Mouse (Mus musculus): ENCODE results near the gene Prkn. TPM values are rescaled to one million over a fixed set of nuclear protein-coding genes. Genes with fewer than 3 reads are reported as not detected.
A peak's percentile ranks its signal among the peaks of the same experiment; 100 is the strongest.

Prkn gene
- total and polyA plus RNA-seq, 2 experiments from 2014 or later, result 9.0 to 9.4 TPM

GRCm38 (mm10) chr17:11565681-11566080 is 725.5 kb downstream of the Prkn start:
- TF ChIP-seq CTCF (IDR thresholded peaks at IDR 0.05), result no peak
- 91% methylated on average over 6 of the region's 6 CpGs for WGBS
- no peaks in the 10 kb centered on the region for H3K9me3 ChIP-seq (ENCODE audit: low read length)
- H3K4me3 ChIP-seq (ENCODE audit: low read depth, low read length), result no peak overlapping the region
- H3K36me3 ChIP-seq (ENCODE audit: insufficient read depth, low read length), result no peaks in the 10 kb centered on the region
- no peak overlapping the region for H3K27ac ChIP-seq (ENCODE audit: low read depth, low read length)
- ATAC-seq (ENCODE audit: low FRiP score) (no peak), DNase-seq (ENCODE audit: low spot score) (no peak)
- no peaks in the 10 kb centered on the region for H3K4me1 ChIP-seq (ENCODE audit: insufficient read depth, low read length)
- H3K27me3 ChIP-seq (ENCODE audit: insufficient read depth, low read length), result no peaks in the 10 kb centered on the region
- no peak overlapping the region for H3K9ac ChIP-seq (replicated peaks; ENCODE audit: low read length, poor library complexity, severe bottlenecking)
- H3K4me2 ChIP-seq (ENCODE audit: low read depth, low read length, poor library complexity, severe bottlenecking), result no peak overlapping the region

DNA sequence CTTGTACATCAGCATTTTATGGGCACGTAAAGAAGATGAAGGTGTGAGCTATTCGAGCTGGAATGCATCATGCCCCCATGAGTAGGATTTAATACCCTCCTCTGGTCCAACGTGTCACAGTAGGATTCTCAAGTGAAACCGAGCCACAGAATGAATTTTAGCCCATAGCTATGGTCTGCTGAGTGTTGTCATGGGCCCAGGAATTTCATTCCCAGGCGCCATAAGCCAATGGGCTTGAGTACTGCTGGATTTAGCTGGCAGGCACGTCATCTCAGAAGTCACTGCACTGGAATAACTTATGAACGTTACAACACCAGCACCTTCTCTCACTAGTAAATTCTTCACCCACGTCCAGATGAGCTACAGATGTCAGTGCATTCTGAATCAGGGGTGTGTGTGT is 730.2 kb downstream of the Prkn start:
- no peak for TF ChIP-seq CTCF (IDR thresholded peaks at IDR 0.05)
- Histone ChIP-seq H3K4me2 (ENCODE audit: low read depth, low read length, poor library complexity, severe bottlenecking) (no peak overlapping the region), H3K4me3 (ENCODE audit: low read depth, low read length) (no peak overlapping the region), H3K4me1 (ENCODE audit: insufficient read depth, low read length) (no peaks in the 10 kb centered on the region), H3K27me3 (ENCODE audit: insufficient read depth, low read length) (no peaks in the 10 kb centered on the region), H3K9me3 (ENCODE audit: low read length) (no peaks in the 10 kb centered on the region), H3K36me3 (ENCODE audit: insufficient read depth, low read length) (no peaks in the 10 kb centered on the region), H3K9ac (replicated peaks; ENCODE audit: low read length, poor library complexity, severe bottlenecking) (no peak overlapping the region), H3K27ac (ENCODE audit: low read depth, low read length) (no peak overlapping the region)
- 51% methylated on average over 8 of the region's 8 CpGs for WGBS
- no peak for DNase-seq (ENCODE audit: low spot score)
- no peak for ATAC-seq (ENCODE audit: low FRiP score)

- no peak overlapping the region for H3K27ac ChIP-seq (ENCODE audit: low read depth, low read length)
- no peaks in the 10 kb centered on the region for H3K27me3 ChIP-seq (ENCODE audit: insufficient read depth, low read length)
- no peaks in the 10 kb centered on the region for H3K36me3 ChIP-seq (ENCODE audit: insufficient read depth, low read length)
- 87% methylated on average over 9 of the region's 9 CpGs for WGBS
- no peaks in the 10 kb centered on the region for H3K4me1 ChIP-seq (ENCODE audit: insufficient read depth, low read length)
- no peak overlapping the region for H3K4me2 ChIP-seq (ENCODE audit: low read depth, low read length, poor library complexity, severe bottlenecking)
- no peak overlapping the region for H3K4me3 ChIP-seq (ENCODE audit: low read depth, low read length)
- no peak overlapping the region for H3K9ac ChIP-seq (replicated peaks; ENCODE audit: low read length, poor library complexity, severe bottlenecking)
- ATAC-seq (ENCODE audit: low FRiP score) (no peak), DNase-seq (ENCODE audit: low spot score) (no peak)
- TF ChIP-seq CTCF (IDR thresholded peaks at IDR 0.05), result no peak
- H3K9me3 ChIP-seq (ENCODE audit: low read length), result no peaks in the 10 kb centered on the region
Observed at GRCm38 (mm10) chr17:11573666-11574065, 733.5 kb downstream of the Prkn start.

DNA sequence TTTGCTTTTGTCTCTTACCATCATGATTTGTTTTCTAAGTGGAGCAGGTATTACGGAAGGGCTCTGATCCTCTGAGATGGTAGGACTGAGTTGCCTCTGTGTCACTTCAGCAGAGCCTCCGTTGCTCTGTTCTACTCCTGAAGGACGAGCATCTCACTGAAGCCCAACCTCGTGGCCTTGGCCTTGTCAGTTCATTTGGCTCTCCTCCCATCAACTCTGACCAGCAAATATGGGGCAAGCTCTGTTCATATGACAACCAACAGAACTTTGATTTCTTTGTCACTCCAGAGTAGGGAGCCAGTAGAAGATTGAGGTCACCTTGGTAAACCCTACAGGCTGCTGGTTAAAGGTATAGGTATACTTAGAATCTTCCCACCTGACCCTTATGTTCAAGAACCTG is 745.3 kb downstream of the Prkn start:
- no peak overlapping the region for H3K9ac ChIP-seq (replicated peaks; ENCODE audit: low read length, poor library complexity, severe bottlenecking)
- H3K4me2 ChIP-seq (ENCODE audit: low read depth, low read length, poor library complexity, severe bottlenecking), result no peak overlapping the region
- H3K27me3 ChIP-seq (ENCODE audit: insufficient read depth, low read length), result no peaks in the 10 kb centered on the region
- H3K4me3 ChIP-seq (ENCODE audit: low read depth, low read length), result no peak overlapping the region
- no peak overlapping the region for H3K27ac ChIP-seq (ENCODE audit: low read depth, low read length)
- 94% methylated on average over 4 of the region's 4 CpGs for WGBS
- H3K36me3 ChIP-seq (ENCODE audit: insufficient read depth, low read length), result no peaks in the 10 kb centered on the region
- TF ChIP-seq CTCF (IDR thresholded peaks at IDR 0.05), result no peak
- DNase-seq (ENCODE audit: low spot score) (no peak), ATAC-seq (ENCODE audit: low FRiP score) (no peak)
- H3K4me1 ChIP-seq (ENCODE audit: insufficient read depth, low read length), result no peaks in the 10 kb centered on the region
- H3K9me3 ChIP-seq (ENCODE audit: low read length), result no peaks in the 10 kb centered on the region

- Histone ChIP-seq H3K36me3 (ENCODE audit: insufficient read depth, low read length) (no peaks in the 10 kb centered on the region), H3K9ac (replicated peaks; ENCODE audit: low read length, poor library complexity, severe bottlenecking) (no peak overlapping the region), H3K4me2 (ENCODE audit: low read depth, low read length, poor library complexity, severe bottlenecking) (no peak overlapping the region), H3K9me3 (ENCODE audit: low read length) (no peaks in the 10 kb centered on the region), H3K4me3 (ENCODE audit: low read depth, low read length) (no peak overlapping the region), H3K27me3 (ENCODE audit: insufficient read depth, low read length) (no peaks in the 10 kb centered on the region), H3K27ac (ENCODE audit: low read depth, low read length) (no peak overlapping the region), H3K4me1 (ENCODE audit: insufficient read depth, low read length) (no peaks in the 10 kb centered on the region)
- ATAC-seq (ENCODE audit: low FRiP score), result no peak
- WGBS, result 88% methylated on average over 5 of the region's 5 CpGs
- no peak for DNase-seq (ENCODE audit: low spot score)
- no peak for TF ChIP-seq CTCF (IDR thresholded peaks at IDR 0.05)
Observed at GRCm38 (mm10) chr17:11607931-11608330, 767.7 kb downstream of the Prkn start.

GRCm38 (mm10) chr17:11611459-11611858 is 771.3 kb downstream of the Prkn start:
- no peak overlapping the region for H3K9ac ChIP-seq (replicated peaks; ENCODE audit: low read length, poor library complexity, severe bottlenecking)
- no peak for ATAC-seq (ENCODE audit: low FRiP score)
- WGBS, result 5% methylated on average over 7 of the region's 7 CpGs
- no peak overlapping the region for H3K4me3 ChIP-seq (ENCODE audit: low read depth, low read length)
- peak; percentile 92 for TF ChIP-seq CTCF (IDR thresholded peaks at IDR 0.05)
- H3K9me3 ChIP-seq (ENCODE audit: low read length), result no peaks in the 10 kb centered on the region
- H3K4me2 ChIP-seq (ENCODE audit: low read depth, low read length, poor library complexity, severe bottlenecking), result no peak overlapping the region
- no peaks in the 10 kb centered on the region for H3K36me3 ChIP-seq (ENCODE audit: insufficient read depth, low read length)
- DNase-seq (ENCODE audit: low spot score), result peak; percentile 85
- no peak overlapping the region for H3K27ac ChIP-seq (ENCODE audit: low read depth, low read length)
- no peaks in the 10 kb centered on the region for H3K27me3 ChIP-seq (ENCODE audit: insufficient read depth, low read length)
- H3K4me1 ChIP-seq (ENCODE audit: insufficient read depth, low read length), result no peaks in the 10 kb centered on the region
